Mouse (Mus musculus): ENCODE results near the gene Gm40460. TPM values are rescaled to one million over a fixed set of nuclear protein-coding genes. Genes with fewer than 3 reads are reported as not detected.
"Not testable (repeated sequence)": the region's sequence is repeated elsewhere in the genome, so short reads cannot be mapped to it uniquely, and the experiment has no call there.

The Gm40460 gene
- not detected for total RNA-seq (2021)
- long read RNA-seq, experiment 1: 0 reads
- long read RNA-seq, experiment 2: 0 reads

- no peak for DNase-seq
- intact Hi-C loops (cut with DNase I): no loop called here
Observed at GRCm38 (mm10) chr7:142240978-142241377, at the start of gene Gm40460. Gene Gm40460, minus strand, starts transcription at chr7:142241078.

- intact Hi-C loops (cut with DNase I); DNase-seq: not testable (repeated sequence)
Observed at GRCm38 (mm10) chr7:142285910-142286612, 45.2 kb upstream of the Gm40460 start.

- no peak for DNase-seq
- intact Hi-C loops (cut with DNase I): no loop called here
Observed at GRCm38 (mm10) chr7:142285130-142285835, 44.4 kb upstream of the Gm40460 start.

GRCm38 (mm10) chr7:142284615-142285080 lies 43.8 kb upstream of the Gm40460 start:
- intact Hi-C loops (cut with DNase I): no loop called here
- peak; percentile 86 to 87 for DNase-seq

DNA sequence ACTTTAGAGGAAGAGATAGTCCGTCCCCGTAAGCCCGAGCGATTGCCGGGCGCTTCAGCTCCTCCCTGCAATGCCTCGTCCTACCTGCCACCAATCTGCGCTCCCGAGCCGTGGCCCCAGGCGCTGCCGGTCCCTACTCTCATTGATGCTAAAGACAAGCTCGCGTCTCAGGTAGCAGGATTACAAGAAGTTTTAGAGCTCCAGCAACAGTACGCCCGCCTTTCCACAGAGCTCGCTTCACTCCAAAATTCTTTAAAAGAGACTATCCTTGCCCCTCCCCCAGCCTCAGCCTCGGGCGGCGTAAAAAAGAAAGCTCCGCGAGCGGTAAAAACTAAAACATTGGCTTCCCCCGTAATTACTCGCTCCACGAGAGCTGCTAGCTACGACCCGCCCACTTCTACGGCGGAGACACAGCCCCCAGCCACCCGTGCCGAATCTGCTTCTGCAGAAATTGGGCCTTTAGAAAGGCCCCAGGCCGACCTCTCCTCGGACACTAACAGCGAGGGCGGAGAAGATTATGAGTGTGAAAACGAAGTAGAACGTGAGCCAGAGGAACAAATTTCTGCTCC lies 43.2 kb upstream of the Gm40460 start:
- peak; percentile 33 to 44 for DNase-seq
- intact Hi-C loops (cut with DNase I): no loop called here

- intact Hi-C loops (cut with DNase I); DNase-seq: not testable (repeated sequence)
Observed at GRCm38 (mm10) chr7:142282847-142283246, 42.0 kb upstream of the Gm40460 start.

DNA sequence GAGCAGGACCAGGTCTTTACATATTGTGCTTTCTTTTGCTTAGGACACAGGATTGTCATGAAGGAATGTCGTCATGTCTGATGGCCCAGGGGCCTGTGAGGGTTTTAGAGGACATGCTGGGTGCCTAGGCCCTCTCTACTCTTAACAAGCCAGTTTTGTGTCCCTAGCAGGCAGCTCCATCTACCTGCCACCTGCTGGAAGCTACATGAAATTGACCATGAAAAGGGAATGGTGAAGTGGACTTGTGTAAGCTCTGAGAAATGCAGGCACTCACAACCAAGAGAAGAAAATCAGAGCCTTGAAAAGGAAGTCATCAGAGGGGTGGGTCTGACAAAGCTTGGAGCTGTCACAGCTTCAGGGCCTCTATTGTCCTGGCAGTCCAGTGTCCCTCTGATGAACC lies 38.4 kb upstream of the Gm40460 start:
- intact Hi-C loops (cut with DNase I); DNase-seq: not testable (repeated sequence)

DNA sequence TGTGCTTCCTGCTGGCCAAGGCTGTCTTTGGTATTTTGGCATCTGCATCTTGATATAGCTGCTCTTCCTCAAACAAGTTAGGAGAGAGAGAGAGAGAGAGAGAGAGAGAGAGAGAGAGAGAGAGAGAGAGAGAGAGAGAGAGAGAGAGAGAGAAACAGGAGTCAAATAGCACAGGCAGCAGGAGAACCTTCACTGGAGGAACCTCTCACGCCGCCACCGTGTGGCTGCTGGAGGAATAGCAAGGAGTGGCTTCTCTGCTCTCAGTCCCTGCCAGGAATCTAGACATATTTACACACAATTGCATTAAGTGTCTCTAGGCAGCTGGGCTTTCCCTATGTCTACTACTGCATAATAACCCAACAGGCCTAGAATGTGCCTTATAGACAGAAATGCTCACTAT lies 37.3 kb upstream of the Gm40460 start:
- DNase-seq: peak; percentile 37 to 58
- intact Hi-C loops (cut with DNase I): not testable (repeated sequence)

- DNase-seq; intact Hi-C loops (cut with DNase I): not testable (repeated sequence)
Observed at GRCm38 (mm10) chr7:142274263-142274662, 33.4 kb upstream of the Gm40460 start, which contains the start of gene Gm4559. Gene Gm4559, minus strand, starts transcription at chr7:142274363.

DNA sequence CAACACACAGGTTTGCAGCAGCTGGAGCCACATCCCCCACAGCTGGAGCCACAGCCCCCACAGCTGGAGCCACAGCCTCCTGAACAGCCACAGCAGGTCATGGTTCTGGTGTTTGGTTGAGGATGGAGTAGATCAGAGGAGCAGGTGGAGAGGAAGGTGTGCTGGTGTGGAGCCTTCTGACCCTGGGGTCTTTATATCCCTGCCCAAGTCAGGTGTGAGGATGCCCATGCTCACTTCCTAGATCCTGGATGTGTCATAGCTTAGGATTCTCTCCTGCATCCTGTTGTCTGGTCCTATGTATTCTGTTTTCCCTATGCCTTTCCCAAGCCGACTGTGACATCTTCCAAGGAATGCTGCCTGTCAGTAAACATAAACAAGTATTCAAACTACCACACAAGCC lies 17.4 kb upstream of the Gm40460 start, which contains the start of gene Gm2431:
TSS of gene Gm2431 (minus strand) at position 101 of the 400 bp plus-strand sequence.
- intact Hi-C loops (cut with DNase I); DNase-seq: not testable (repeated sequence)

- DNase-seq: no peak
- intact Hi-C loops (cut with DNase I): no loop called here
Observed at GRCm38 (mm10) chr7:142255517-142255916, 14.6 kb upstream of the Gm40460 start.

GRCm38 (mm10) chr7:142249824-142250223 lies 8.9 kb upstream of the Gm40460 start:
- intact Hi-C loops (cut with DNase I): loop anchor here (1.0 kb wide), 1 partner anchor 104 kb away; no protein-coding TSS in a partner anchor
- DNase-seq: no peak

DNA sequence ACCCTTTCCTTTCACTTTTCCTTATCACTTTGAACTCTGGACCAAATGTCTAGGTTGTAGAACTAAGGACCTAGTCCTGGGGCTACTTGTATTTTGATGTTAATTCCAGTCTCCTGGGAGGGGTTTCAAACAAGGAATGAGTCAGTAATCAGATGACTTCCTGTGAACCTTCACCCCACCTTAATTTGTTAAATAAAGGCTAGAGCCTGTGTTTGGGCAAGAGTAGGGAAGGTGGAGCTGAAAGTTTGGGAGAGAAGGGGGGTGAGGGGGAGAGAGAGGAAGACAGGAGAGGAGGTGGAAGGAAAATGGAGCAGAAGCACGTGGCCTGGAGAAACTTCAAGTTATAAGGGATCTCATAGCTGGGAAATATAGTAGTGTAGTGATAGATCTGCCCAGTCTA lies 9.3 kb downstream of the Gm40460 start:
- no peak for DNase-seq
- intact Hi-C loops (cut with DNase I): no loop called here

GRCm38 (mm10) chr7:142229871-142230270 lies 11.0 kb downstream of the Gm40460 start, which contains the start of gene Krtap5-5:
Gene Krtap5-5, minus strand, starts transcription at chr7:142229971.
- DNase-seq; intact Hi-C loops (cut with DNase I): not testable (repeated sequence)

GRCm38 (mm10) chr7:142224518-142224917 lies 16.4 kb downstream of the Gm40460 start:
- intact Hi-C loops (cut with DNase I): no loop called here
- DNase-seq: no peak

DNA sequence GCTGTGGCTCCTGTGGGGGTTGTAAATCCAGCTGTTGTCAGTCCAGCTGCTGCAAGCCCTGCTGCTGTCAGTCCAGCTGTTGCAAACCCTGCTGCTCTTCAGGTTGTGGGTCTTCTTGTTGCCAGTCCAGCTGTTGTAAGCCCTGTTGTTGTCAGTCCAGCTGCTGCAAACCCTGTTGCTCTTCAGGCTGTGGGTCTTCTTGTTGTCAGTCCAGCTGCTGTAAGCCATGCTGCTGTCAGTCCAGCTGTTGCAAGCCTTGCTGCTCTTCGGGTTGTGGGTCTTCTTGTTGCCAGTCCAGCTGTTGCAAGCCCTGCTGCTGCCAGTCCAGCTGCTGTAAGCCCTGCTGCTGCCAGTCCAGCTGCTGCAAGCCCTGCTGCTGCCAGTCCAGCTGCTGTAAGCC lies 28.7 kb downstream of the Gm40460 start:
- DNase-seq; intact Hi-C loops (cut with DNase I): not testable (repeated sequence)

- no peak for DNase-seq
- intact Hi-C loops (cut with DNase I): no loop called here
Observed at GRCm38 (mm10) chr7:142211559-142211958, 29.3 kb downstream of the Gm40460 start, which contains the start of gene Gm7579. Gene Gm7579, plus strand, starts transcription at chr7:142211859.

DNA sequence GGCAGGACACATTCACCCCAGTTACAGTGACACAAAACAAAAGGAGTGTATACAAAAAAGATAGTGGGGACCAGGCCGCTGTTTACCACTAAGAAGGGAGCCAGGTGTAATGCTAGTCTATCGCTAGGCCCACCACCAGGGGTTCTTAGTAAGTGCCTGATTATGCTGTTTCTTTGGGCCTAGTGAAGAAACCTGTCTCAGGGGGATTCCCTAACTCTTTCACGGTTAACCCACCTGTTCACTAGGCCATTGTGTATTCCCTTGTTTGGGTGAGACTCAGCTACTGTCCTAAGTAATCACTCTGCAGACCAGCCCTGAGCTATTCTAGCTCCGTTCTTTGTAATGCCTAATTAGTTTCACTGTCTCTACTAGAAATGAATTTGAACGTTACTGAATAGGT lies 34.0 kb downstream of the Gm40460 start:
- DNase-seq; intact Hi-C loops (cut with DNase I): not testable (repeated sequence)

DNA sequence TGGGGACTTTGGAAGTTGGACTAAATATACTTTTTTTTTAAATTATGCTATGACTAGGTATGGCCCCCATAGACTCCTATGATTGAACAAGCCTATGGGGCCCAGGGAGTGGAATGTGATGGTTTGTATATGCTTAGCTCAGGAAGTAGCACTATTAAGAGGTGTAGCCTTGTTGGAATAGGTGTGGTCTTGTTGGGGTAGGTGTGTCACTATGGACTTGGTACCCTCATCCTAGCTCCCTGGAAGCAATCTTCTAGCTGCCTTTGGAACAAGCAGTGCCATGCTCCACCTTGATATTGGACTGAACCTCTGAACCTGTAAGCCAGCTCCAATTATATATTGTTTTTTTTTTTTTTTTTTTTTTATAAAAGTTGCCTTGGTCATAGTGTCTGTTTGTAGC lies 35.4 kb downstream of the Gm40460 start:
- intact Hi-C loops (cut with DNase I): no loop called here
- no peak for DNase-seq

- no peak for DNase-seq
- intact Hi-C loops (cut with DNase I): no loop called here
Observed at GRCm38 (mm10) chr7:142201064-142201463, 39.8 kb downstream of the Gm40460 start, which contains the start of gene Krtap5-3. Gene Krtap5-3, plus strand, starts transcription at chr7:142201364.

DNA sequence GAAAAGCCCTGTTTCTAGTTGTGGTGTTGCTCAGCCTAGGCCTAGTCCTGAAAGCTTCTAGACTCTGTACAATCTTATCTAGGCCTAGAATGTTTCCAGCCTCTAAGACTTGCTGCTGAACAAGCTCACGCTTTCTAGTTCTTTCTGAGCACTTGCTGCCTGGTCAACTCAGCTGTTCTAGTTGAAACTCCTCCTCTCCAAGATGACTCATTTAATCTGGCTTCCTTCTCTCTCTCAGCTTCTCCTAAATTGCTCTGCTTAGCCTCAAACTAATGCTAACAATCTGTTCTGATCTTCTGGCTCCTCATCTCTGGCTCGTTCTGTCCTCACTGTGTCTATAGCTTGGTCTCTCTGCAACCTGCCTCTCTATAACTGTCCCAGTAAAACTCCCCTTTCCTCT lies 42.1 kb downstream of the Gm40460 start:
- intact Hi-C loops (cut with DNase I): no loop called here
- DNase-seq: no peak

Data from gastrocnemius, postnatal 36 days (tissue).